Mouse (Mus musculus): ENCODE results near the gene Gng2.
"Not testable (repeated sequence)": the region's sequence is repeated elsewhere in the genome, so short reads cannot be mapped to it uniquely, and the experiment has no call there.

Gene Gng2

GRCm38 (mm10) chr14:19935084-19935483, 42.3 kb downstream of the Gng2 start:
- DNase-seq: no peak

- no peak for DNase-seq
These were observed 44.1 kb downstream of the Gng2 start for GRCm38 (mm10) chr14:19933314-19933713.

- DNase-seq: peak; percentile 56
These were observed 49.5 kb downstream of the Gng2 start for GRCm38 (mm10) chr14:19927879-19928278.

- DNase-seq: no peak
These were observed 50.3 kb downstream of the Gng2 start for GRCm38 (mm10) chr14:19927156-19927555.

- no peak for DNase-seq
These were observed 51.1 kb downstream of the Gng2 start for GRCm38 (mm10) chr14:19926312-19926711.

- DNase-seq: no peak
These were observed 52.3 kb downstream of the Gng2 start for GRCm38 (mm10) chr14:19925157-19925556.

- no peak for DNase-seq
These were observed 53.3 kb downstream of the Gng2 start for GRCm38 (mm10) chr14:19924086-19924485.

GRCm38 (mm10) chr14:19920254-19920691, 57.2 kb downstream of the Gng2 start:
- no peak for DNase-seq

GRCm38 (mm10) chr14:19919789-19920188, 57.6 kb downstream of the Gng2 start:
- no peak for DNase-seq

GRCm38 (mm10) chr14:19917534-19917933, 59.9 kb downstream of the Gng2 start:
- no peak for DNase-seq

GRCm38 (mm10) chr14:19916315-19916714, 61.1 kb downstream of the Gng2 start:
- DNase-seq: no peak

- no peak for DNase-seq
These were observed 64.5 kb downstream of the Gng2 start for GRCm38 (mm10) chr14:19912891-19913290.

- no peak for DNase-seq
These were observed 71.8 kb downstream of the Gng2 start for GRCm38 (mm10) chr14:19905615-19906014.

- no peak for DNase-seq
These were observed 72.6 kb downstream of the Gng2 start for GRCm38 (mm10) chr14:19904821-19905220.

- no peak for DNase-seq
These were observed 73.4 kb downstream of the Gng2 start for GRCm38 (mm10) chr14:19904031-19904430.

GRCm38 (mm10) chr14:19900492-19900891, 76.9 kb downstream of the Gng2 start:
- DNase-seq: no peak

GRCm38 (mm10) chr14:19887569-19887968, 89.9 kb downstream of the Gng2 start:
- DNase-seq: no peak

- not testable (repeated sequence) for DNase-seq
These were observed 93.0 kb downstream of the Gng2 start for GRCm38 (mm10) chr14:19884431-19884830.

GRCm38 (mm10) chr14:19874201-19874807, 103.1 kb downstream of the Gng2 start:
- no peak for DNase-seq

GRCm38 (mm10) chr14:19867286-19867935, 110.0 kb downstream of the Gng2 start:
- no peak for DNase-seq

- DNase-seq: not testable (repeated sequence)
These were observed 112.3 kb downstream of the Gng2 start for GRCm38 (mm10) chr14:19865121-19865520.

- DNase-seq: no peak
These were observed 115.9 kb downstream of the Gng2 start for GRCm38 (mm10) chr14:19861311-19862080.

- no peak for DNase-seq
These were observed 117.1 kb downstream of the Gng2 start for GRCm38 (mm10) chr14:19860281-19860680.
